Mouse (Mus musculus): ENCODE data around the gene Olfr479. TPM values are rescaled to one million over a fixed set of nuclear protein-coding genes. Genes with fewer than 3 reads are reported as not detected.
"Not testable (repeated sequence)": the region's sequence is repeated elsewhere in the genome, so short reads cannot be mapped to it uniquely, and the experiment has no call there.

The Olfr479 gene
- polyA plus RNA-seq (2014; fragmentation: Nextera tagmentation; extraction: Ambion mirVana) = not detected in 2 replicates

DNA sequence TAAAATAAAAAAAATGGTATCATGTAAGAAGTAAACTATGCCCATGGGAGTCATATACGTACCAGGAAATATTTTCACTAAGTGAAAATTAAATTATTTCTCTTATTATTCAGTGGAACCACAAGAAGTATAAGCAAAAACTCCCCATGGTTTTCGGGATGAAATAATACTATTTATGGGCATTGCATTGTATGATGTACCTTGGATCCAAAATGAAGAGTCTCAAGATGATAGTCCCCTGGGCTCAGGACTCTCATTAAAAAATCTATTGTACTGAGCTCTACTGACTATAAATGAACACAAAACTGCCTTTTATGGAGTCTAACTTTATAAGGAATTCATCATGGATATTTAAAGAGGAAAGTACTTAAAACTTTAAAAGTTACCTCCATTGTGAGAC lies at the start of gene Olfr479:
Gene Olfr479 (plus strand): TSS at position 301 of the 400 bp plus-strand sequence.
- ATAC-seq (ENCODE audit: insufficient number of reproducible peaks, insufficient read depth, low FRiP score, low read depth) = no peak
- Histone ChIP-seq H3K27ac (replicated peaks in 1 of 2; ENCODE audit: control insufficient read depth in 1 of 2, insufficient read depth in 1 of 2, low read depth in 2 of 2, low read length in 2 of 2) (no peak within 1 kb of the TSS), H3K9me3 (ENCODE audit: control insufficient read depth, low read length) (no peaks in the 10 kb centered on the region), H3K36me3 (ENCODE audit: control insufficient read depth, insufficient read depth, low read length) (no peaks in the 10 kb centered on the region), H3K9ac (ENCODE audit: low read length) (no peak within 1 kb of the TSS), H3K4me3 (ENCODE audit: control insufficient read depth in 1 of 2, insufficient read depth in 1 of 2, low read depth in 1 of 2, low read length in 2 of 2) (no peak within 1 kb of the TSS), H3K4me2 (ENCODE audit: low read length) (no peak within 1 kb of the TSS), H3K27me3 (ENCODE audit: control insufficient read depth, insufficient read depth, low read length) (no peaks in the 10 kb centered on the region), H3K4me1 (ENCODE audit: control insufficient read depth in 2 of 2, insufficient read depth in 2 of 2, low read length in 2 of 2) (no peaks in the 10 kb centered on the region)
- 70% methylated on average over 2 of the region's 2 CpGs for WGBS

GRCm38 (mm10) chr7:108014256-108014655 lies 36.2 kb upstream of the Olfr479 start:
- not testable (repeated sequence) for H3K27me3 ChIP-seq (ENCODE audit: control insufficient read depth, insufficient read depth, low read length); ATAC-seq (ENCODE audit: insufficient number of reproducible peaks, insufficient read depth, low FRiP score, low read depth); H3K9ac ChIP-seq (ENCODE audit: low read length); H3K27ac ChIP-seq (replicated peaks in 1 of 2; ENCODE audit: control insufficient read depth in 1 of 2, insufficient read depth in 1 of 2, low read depth in 2 of 2, low read length in 2 of 2); H3K36me3 ChIP-seq (ENCODE audit: control insufficient read depth, insufficient read depth, low read length); H3K4me2 ChIP-seq (ENCODE audit: low read length); H3K4me1 ChIP-seq (ENCODE audit: control insufficient read depth in 2 of 2, insufficient read depth in 2 of 2, low read length in 2 of 2); H3K9me3 ChIP-seq (ENCODE audit: control insufficient read depth, low read length); H3K4me3 ChIP-seq (ENCODE audit: control insufficient read depth in 1 of 2, insufficient read depth in 1 of 2, low read depth in 1 of 2, low read length in 2 of 2)

- Histone ChIP-seq H3K4me2 (ENCODE audit: low read length) (no peak within 1 kb of the TSS), H3K4me1 (ENCODE audit: control insufficient read depth in 2 of 2, insufficient read depth in 2 of 2, low read length in 2 of 2) (no peaks in the 10 kb centered on the region), H3K36me3 (ENCODE audit: control insufficient read depth, insufficient read depth, low read length) (no peaks in the 10 kb centered on the region), H3K9ac (ENCODE audit: low read length) (no peak within 1 kb of the TSS), H3K4me3 (ENCODE audit: control insufficient read depth in 1 of 2, insufficient read depth in 1 of 2, low read depth in 1 of 2, low read length in 2 of 2) (no peak within 1 kb of the TSS), H3K9me3 (ENCODE audit: control insufficient read depth, low read length) (no peaks in the 10 kb centered on the region; the same call in 1 of the 2 replicates), H3K27ac (replicated peaks in 1 of 2; ENCODE audit: control insufficient read depth in 1 of 2, insufficient read depth in 1 of 2, low read depth in 2 of 2, low read length in 2 of 2) (no peak within 1 kb of the TSS), H3K27me3 (ENCODE audit: control insufficient read depth, insufficient read depth, low read length) (no peaks in the 10 kb centered on the region)
- ATAC-seq (ENCODE audit: insufficient number of reproducible peaks, insufficient read depth, low FRiP score, low read depth) = no peak
- 58% methylated on average over 3 of the region's 3 CpGs for WGBS
Observed at GRCm38 (mm10) chr7:108033889-108034288, 16.6 kb upstream of the Olfr479 start, which contains the start of gene Olfr478. Olfr478 (minus strand) TSS chr7:108033989.

- 76% methylated on average over 1 of the region's 1 CpGs for WGBS
- ATAC-seq (ENCODE audit: insufficient number of reproducible peaks, insufficient read depth, low FRiP score, low read depth) = no peak
Observed at GRCm38 (mm10) chr7:108067246-108067645, 16.8 kb downstream of the Olfr479 start, which contains the start of gene Olfr480. Olfr480 (minus strand) TSS chr7:108067346.

DNA sequence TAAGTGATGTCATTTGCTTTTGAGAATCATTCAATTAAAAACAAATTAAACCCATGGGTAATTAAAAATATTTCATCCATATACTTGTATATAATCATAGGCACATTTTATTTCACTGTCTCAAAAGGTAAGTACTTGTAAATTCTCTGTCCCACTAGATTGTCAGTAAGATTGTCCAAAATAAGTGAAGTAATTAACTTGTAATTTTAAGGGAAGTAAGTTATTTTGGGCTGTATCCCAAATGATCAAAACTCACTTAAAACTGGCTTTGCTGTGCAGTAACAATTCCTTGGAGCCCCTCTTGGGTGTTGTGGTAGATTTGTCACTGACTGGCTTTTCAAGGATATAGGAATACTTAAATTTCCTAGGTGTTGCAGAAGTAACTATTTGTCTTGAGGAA lies 29.1 kb downstream of the Olfr479 start, which contains the start of gene Olfr481:
Gene Olfr481 (plus strand): TSS at position 301 of the 400 bp plus-strand sequence.
- Histone ChIP-seq H3K4me2 (ENCODE audit: low read length) (no peak within 1 kb of the TSS), H3K9me3 (ENCODE audit: control insufficient read depth, low read length) (no peaks in the 10 kb centered on the region), H3K4me1 (ENCODE audit: control insufficient read depth in 2 of 2, insufficient read depth in 2 of 2, low read length in 2 of 2) (no peaks in the 10 kb centered on the region), H3K9ac (ENCODE audit: low read length) (no peak within 1 kb of the TSS), H3K4me3 (ENCODE audit: control insufficient read depth in 1 of 2, insufficient read depth in 1 of 2, low read depth in 1 of 2, low read length in 2 of 2) (no peak within 1 kb of the TSS), H3K36me3 (ENCODE audit: control insufficient read depth, insufficient read depth, low read length) (no peaks in the 10 kb centered on the region), H3K27me3 (ENCODE audit: control insufficient read depth, insufficient read depth, low read length) (no peaks in the 10 kb centered on the region), H3K27ac (replicated peaks in 1 of 2; ENCODE audit: control insufficient read depth in 1 of 2, insufficient read depth in 1 of 2, low read depth in 2 of 2, low read length in 2 of 2) (no peak within 1 kb of the TSS)
- ATAC-seq (ENCODE audit: insufficient number of reproducible peaks, insufficient read depth, low FRiP score, low read depth) = no peak

More at GRCm38 (mm10) chr7:108067246-108067645, 16.8 kb downstream of the Olfr479 start, which contains the start of gene Olfr480:
- H3K27ac ChIP-seq (replicated peaks in 1 of 2; ENCODE audit: control insufficient read depth in 1 of 2, insufficient read depth in 1 of 2, low read depth in 2 of 2, low read length in 2 of 2) = no peak within 1 kb of the TSS
- no peaks in the 10 kb centered on the region for H3K27me3 ChIP-seq (ENCODE audit: control insufficient read depth, insufficient read depth, low read length)
- no peak within 1 kb of the TSS for H3K9ac ChIP-seq (ENCODE audit: low read length)
- no peaks in the 10 kb centered on the region for H3K36me3 ChIP-seq (ENCODE audit: control insufficient read depth, insufficient read depth, low read length)
- H3K4me1 ChIP-seq (ENCODE audit: control insufficient read depth in 2 of 2, insufficient read depth in 2 of 2, low read length in 2 of 2) = no peaks in the 10 kb centered on the region
- H3K9me3 ChIP-seq (ENCODE audit: control insufficient read depth, low read length) = no peaks in the 10 kb centered on the region
- no peak within 1 kb of the TSS for H3K4me3 ChIP-seq (ENCODE audit: control insufficient read depth in 1 of 2, insufficient read depth in 1 of 2, low read depth in 1 of 2, low read length in 2 of 2)
- H3K4me2 ChIP-seq (ENCODE audit: low read length) = no peak within 1 kb of the TSS

GRCm38 (mm10) chr7:108097486-108097885 lies 47.0 kb downstream of the Olfr479 start, which contains the start of gene Olfr482:
Olfr482 (minus strand) TSS chr7:108097586.
- H3K27me3 ChIP-seq (ENCODE audit: control insufficient read depth, insufficient read depth, low read length) = no peaks in the 10 kb centered on the region
- no peak within 1 kb of the TSS for H3K4me3 ChIP-seq (ENCODE audit: control insufficient read depth in 1 of 2, insufficient read depth in 1 of 2, low read depth in 1 of 2, low read length in 2 of 2)
- no peaks in the 10 kb centered on the region for H3K9me3 ChIP-seq (ENCODE audit: control insufficient read depth, low read length)
- H3K9ac ChIP-seq (ENCODE audit: low read length) = no peak within 1 kb of the TSS
- WGBS = 60% methylated on average over 1 of the region's 1 CpGs
- no peak for ATAC-seq (ENCODE audit: insufficient number of reproducible peaks, insufficient read depth, low FRiP score, low read depth)
- H3K4me1 ChIP-seq (ENCODE audit: control insufficient read depth in 2 of 2, insufficient read depth in 2 of 2, low read length in 2 of 2) = no peaks in the 10 kb centered on the region
- H3K27ac ChIP-seq (replicated peaks in 1 of 2; ENCODE audit: control insufficient read depth in 1 of 2, insufficient read depth in 1 of 2, low read depth in 2 of 2, low read length in 2 of 2) = no peak within 1 kb of the TSS
- H3K4me2 ChIP-seq (ENCODE audit: low read length) = no peak within 1 kb of the TSS
- no peaks in the 10 kb centered on the region for H3K36me3 ChIP-seq (ENCODE audit: control insufficient read depth, insufficient read depth, low read length)

DNA sequence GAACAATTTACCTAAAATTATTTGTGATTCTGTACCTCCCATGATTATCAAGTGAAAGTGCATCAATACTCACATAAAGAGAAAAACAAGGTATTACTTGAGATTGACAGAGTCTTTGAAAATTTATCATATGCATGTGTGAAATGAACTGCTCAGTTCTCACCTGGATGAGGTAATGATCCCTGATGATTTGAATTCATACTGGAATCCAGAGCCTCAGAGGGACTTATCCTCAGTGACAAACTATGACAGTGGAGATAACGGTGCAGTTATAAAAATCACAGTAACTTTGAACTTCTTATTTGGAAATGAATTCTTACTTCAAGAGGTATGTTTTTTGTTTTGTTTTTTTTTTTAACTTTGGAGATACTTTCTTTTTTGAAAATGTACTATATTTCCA lies 50.1 kb downstream of the Olfr479 start, which contains the start of gene Olfr483:
Gene Olfr483 (plus strand): TSS at position 301 of the 400 bp plus-strand sequence.
- Histone ChIP-seq H3K4me2 (ENCODE audit: low read length) (no peak within 1 kb of the TSS), H3K36me3 (ENCODE audit: control insufficient read depth, insufficient read depth, low read length) (no peaks in the 10 kb centered on the region), H3K27me3 (ENCODE audit: control insufficient read depth, insufficient read depth, low read length) (no peaks in the 10 kb centered on the region), H3K4me1 (ENCODE audit: control insufficient read depth in 2 of 2, insufficient read depth in 2 of 2, low read length in 2 of 2) (no peaks in the 10 kb centered on the region), H3K9ac (ENCODE audit: low read length) (no peak within 1 kb of the TSS), H3K9me3 (ENCODE audit: control insufficient read depth, low read length) (no peaks in the 10 kb centered on the region), H3K27ac (replicated peaks in 1 of 2; ENCODE audit: control insufficient read depth in 1 of 2, insufficient read depth in 1 of 2, low read depth in 2 of 2, low read length in 2 of 2) (no peak within 1 kb of the TSS), H3K4me3 (ENCODE audit: control insufficient read depth in 1 of 2, insufficient read depth in 1 of 2, low read depth in 1 of 2, low read length in 2 of 2) (no peak within 1 kb of the TSS)
- WGBS = 72% methylated on average over 1 of the region's 1 CpGs
- no peak for ATAC-seq (ENCODE audit: insufficient number of reproducible peaks, insufficient read depth, low FRiP score, low read depth)
